Mouse (Mus musculus): ENCODE results near the gene Rps6kl1.

DNA sequence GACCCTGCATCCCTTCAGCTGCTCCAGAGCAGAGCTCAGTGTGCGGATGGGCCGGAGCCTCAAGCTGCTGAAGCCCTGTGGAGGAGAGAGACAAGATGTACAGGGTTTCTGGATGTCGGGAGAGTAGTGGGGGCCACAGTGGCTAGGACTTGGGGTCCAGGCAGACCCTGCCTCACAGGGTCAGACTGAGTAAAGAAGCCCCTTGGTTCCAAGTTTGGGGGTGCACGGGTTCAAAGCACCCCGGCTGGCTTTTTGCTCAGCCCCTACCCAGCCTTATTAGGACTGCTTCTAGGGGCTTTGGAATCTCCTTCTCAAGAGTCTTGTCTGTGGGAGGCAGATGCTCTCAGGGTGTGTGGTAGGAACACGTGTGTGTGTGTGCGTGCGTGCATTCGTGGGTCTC is 4.2 kb downstream of the Rps6kl1 start:
- TF ChIP-seq CTCF (IDR thresholded peaks at IDR 0.05; ENCODE audit: low read depth): no peak
- TF ChIP-seq EP300 (IDR thresholded peaks at IDR 0.05; ENCODE audit: low read depth): no peak
